Mouse (Mus musculus) forebrain, embryonic 14.5 days (tissue): ENCODE measurements around the gene 4930507D05Rik. TPM values are rescaled to one million over a fixed set of nuclear protein-coding genes. Genes with fewer than 3 reads are reported as not detected.
A peak's percentile ranks its signal among the peaks of the same experiment; 100 is the strongest.
"Not testable (repeated sequence)": the region's sequence is repeated elsewhere in the genome, so short reads cannot be mapped to it uniquely, and the experiment has no call there.

Experiments used
- ATAC-seq: fragments of 200-750 bp; cut with Nextera tagmentation; 2 replicates; pipeline ENCODE4 v1.8.0; 2017; ENCODE audit warnings: mild to moderate bottlenecking, moderate library complexity
- DNase-seq: peaks from one replicate; pipeline ENCODE4 v3.0.0-alpha.2; 2015; ENCODE audit warnings: low spot score
- H3K27ac ChIP-seq: fragments of 300-500 bp; sonication (generic); 2 replicates; pipeline ENCODE4 v1.5.1; 2014; ENCODE audit warnings: low read depth, mild to moderate bottlenecking, control low read depth, low read length, moderate library complexity
- H3K27me3 ChIP-seq: fragments of 300-500 bp; sonication (generic); replicated peaks from 2 replicates; pipeline ENCODE4 v1.6.1; 2014; ENCODE audit warnings: low read length, control low read depth, mixed read lengths; ENCODE audit not compliant: control insufficient read depth, insufficient read depth
- H3K36me3 ChIP-seq: fragments of 300-500 bp; sonication (generic); 2 replicates; pipeline ENCODE4 v1.6.1; 2014; ENCODE audit warnings: low read length, control low read depth; ENCODE audit not compliant: control insufficient read depth, insufficient read depth
- H3K4me1 ChIP-seq: fragments of 300-500 bp; sonication (generic); 2 replicates; pipeline ENCODE4 v1.6.1; 2014; ENCODE audit warnings: antibody characterized with exemption, low read length, control low read depth; ENCODE audit not compliant: control insufficient read depth, insufficient read depth
- H3K4me2 ChIP-seq: fragments of 300-500 bp; sonication (generic); 2 replicates; pipeline ENCODE4 v1.6.1; 2014; ENCODE audit warnings: mild to moderate bottlenecking, control low read depth, low read length
- H3K4me3 ChIP-seq: fragments of 300-500 bp; sonication (generic); 2 replicates; pipeline ENCODE4 v1.5.1; 2014; ENCODE audit warnings: low read depth, low read length, control low read depth
- H3K9ac ChIP-seq: fragments of 300-500 bp; sonication (generic); 2 replicates; pipeline ENCODE4 v1.6.1; 2014; ENCODE audit warnings: mild to moderate bottlenecking, low read length, control low read depth, moderate library complexity
- H3K9me3 ChIP-seq: fragments of 300-500 bp; sonication (generic); replicated peaks from 2 replicates; pipeline ENCODE4 v1.6.1; 2016; ENCODE audit warnings: low read length, control low read depth, mixed read lengths; ENCODE audit not compliant: control insufficient read depth
- WGBS: fragments of 180-500 bp; shearing (Covaris S2); extraction: QIAGEN DNeasy Blood & Tissue Kit; methylation state at CpG from one replicate; pipeline ENCODE4 v1.1.7; 2014; 5-methylcytosine and 5-hydroxymethylcytosine counted together
- polyA plus RNA-seq: library from polyadenylated mRNA; unstranded; fragments of >200 nt; fragmentation: Nextera tagmentation; extraction: Ambion mirVana; gene quantifications from 2 replicates; pipeline ENCODE4 v1.2.1, GENCODE M21; 2014

4930507D05Rik gene
- polyA plus RNA-seq, 1 experiment from 2014 or later, result 1.4 TPM

GRCm38 (mm10) chr10:62491681-62492080 is 42.4 kb downstream of the 4930507D05Rik start:
- WGBS, result 83% methylated on average over 3 of the region's 3 CpGs

GRCm38 (mm10) chr10:62500088-62500915 is 51.0 kb downstream of the 4930507D05Rik start:
- no peak overlapping the region for H3K27ac ChIP-seq
- H3K4me1 ChIP-seq, result no peaks in the 10 kb centered on the region
- H3K9ac ChIP-seq, result no peak overlapping the region
- peak; percentile 85 for DNase-seq
- no peak overlapping the region for H3K4me3 ChIP-seq
- no peaks in the 10 kb centered on the region for H3K36me3 ChIP-seq
- H3K9me3 ChIP-seq, result no peaks in the 10 kb centered on the region
- no peaks in the 10 kb centered on the region for H3K27me3 ChIP-seq
- WGBS, result 24% methylated on average over 15 of the region's 15 CpGs
- peak; percentile 57; the same call in 1 of the 2 replicates for ATAC-seq
- H3K4me2 ChIP-seq, result 0 out of 2 replicates have a peak overlapping the region, but pooled peaks have one; percentile 17

More at GRCm38 (mm10) chr10:62491681-62492080, 42.4 kb downstream of the 4930507D05Rik start:
- not testable (repeated sequence) for ATAC-seq, DNase-seq, H3K9me3 ChIP-seq, H3K27ac ChIP-seq, H3K4me2 ChIP-seq, H3K4me3 ChIP-seq, H3K9ac ChIP-seq, H3K27me3 ChIP-seq, H3K36me3 ChIP-seq, H3K4me1 ChIP-seq

Other genes with a start within 250 kb of the 4930507D05Rik start
- 10.1 and 13.7 TPM in 2 replicates for gene Tspan15, start 218.2 kb upstream of the 4930507D05Rik start, polyA plus RNA-seq
- not detected in 2 replicates for gene Tacr2, start 197.1 kb upstream of the 4930507D05Rik start, polyA plus RNA-seq
- gene Hk1, start 69.6 kb upstream of the 4930507D05Rik start, polyA plus RNA-seq, result 31.0 and 48.9 TPM in 2 replicates
- 0.15 and 0.16 TPM in 2 replicates for gene Hkdc1, start 27.0 kb upstream of the 4930507D05Rik start, polyA plus RNA-seq
- gene Supv3l1, start 249 bp downstream of the 4930507D05Rik start, polyA plus RNA-seq, result 22.3 and 22.6 TPM in 2 replicates
- gene Vps26a, start 37.3 kb downstream of the 4930507D05Rik start, polyA plus RNA-seq, result 77.8 and 86.1 TPM in 2 replicates
- 7.5 and 10.3 TPM in 2 replicates for gene Srgn, start 78.0 kb downstream of the 4930507D05Rik start, polyA plus RNA-seq
- gene Kif1bp, start 129.0 kb downstream of the 4930507D05Rik start, polyA plus RNA-seq, result 74.4 and 74.9 TPM in 2 replicates
- 20.6 and 22.5 TPM in 2 replicates for gene Ddx21, start 152.8 kb downstream of the 4930507D05Rik start, polyA plus RNA-seq
- 93.8 and 118 TPM in 2 replicates for gene Ddx50, start 201.7 kb downstream of the 4930507D05Rik start, polyA plus RNA-seq